Mouse (Mus musculus) gastrocnemius, adult 8-10 months (tissue): ENCODE measurements around the gene Col4a3bp. TPM values are rescaled to one million over a fixed set of nuclear protein-coding genes. Genes with fewer than 3 reads are reported as not detected.

Experiments
- DNase-seq, 2 experiments: peaks; one replicate each; pipeline ENCODE4 v3.0.0; 2022; ENCODE audit warnings: low spot score in 2 of 2
- total RNA-seq, 4 experiments: library from RNA; stranded (reverse); gene quantifications; 2 replicates each; pipeline ENCODE4 v1.2.4; 2022

The Col4a3bp gene
- total RNA-seq, 4 experiments from 2014 or later: 44.9 to 59.9 (median 46.6) TPM

GRCm38 (mm10) chr13:96687261-96687660 lies 144.8 kb downstream of the Col4a3bp start:
- DNase-seq: no peak

Other genes starting within 250 kb of the Col4a3bp start
- 1 to 10 TPM; 5.3 to 6.9 (median 6.1) TPM for gene Poc5, start 154.3 kb upstream of the Col4a3bp start, total RNA-seq
- gene Ankdd1b, start 71.4 kb upstream of the Col4a3bp start, total RNA-seq: under 1 TPM in 2 of 4 experiments, not detected in 2; 0.17 to 0.20 TPM
- not detected for gene Gm17622, start 51.9 kb upstream of the Col4a3bp start, total RNA-seq
- 1 to 10 TPM; 3.3 to 8.9 (median 5.9) TPM for gene Polk, start within 50 bp of the Col4a3bp start, total RNA-seq
- 1 to 10 TPM; 2.3 to 4.3 (median 3.8) TPM for gene Hmgcr, start 128.3 kb downstream of the Col4a3bp start, total RNA-seq
- not detected for gene Ankrd31, start 205.7 kb downstream of the Col4a3bp start, total RNA-seq